Mouse (Mus musculus): ENCODE data around the gene Mterf4.

DNA sequence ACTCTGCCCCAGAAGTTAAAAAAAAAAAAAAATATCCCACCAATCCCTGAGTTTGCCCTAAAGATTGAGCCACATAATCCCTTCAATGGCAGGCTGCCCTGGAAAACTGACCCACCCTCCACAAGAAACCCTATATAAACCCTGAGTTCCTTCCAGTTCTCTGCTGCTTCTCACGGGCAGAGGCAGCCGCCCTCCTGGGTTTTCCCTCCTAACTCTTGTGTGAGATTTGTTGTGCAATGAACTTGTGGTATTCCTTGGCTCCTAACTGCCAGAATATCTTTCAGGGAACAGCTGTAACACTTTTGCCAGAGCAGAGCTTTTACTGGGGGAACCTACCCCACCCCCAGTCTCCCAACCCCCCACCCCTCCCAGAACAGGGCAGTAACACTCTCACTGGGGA, 53.1 kb downstream of the Mterf4 start:
- no peak for TF ChIP-seq CTCF (IDR thresholded peaks at IDR 0.05; ENCODE audit: extremely low read depth, insufficient read length, insufficient replicate concordance, low read depth, low read length)
- no peak for TF ChIP-seq POLR2A (IDR thresholded peaks at IDR 0.05; ENCODE audit: low read depth, low read length)

All from small intestine, adult 2 months (tissue).